Mouse (Mus musculus): ENCODE data around the gene Dgkh.
"Not testable (repeated sequence)": the region's sequence is repeated elsewhere in the genome, so short reads cannot be mapped to it uniquely, and the experiment has no call there.

The Dgkh gene

GRCm38 (mm10) chr14:78723655-78724054 is 8.9 kb downstream of the Dgkh start:
- DNase-seq (ENCODE audit: low spot score in 2 of 2), result not testable (repeated sequence)

GRCm38 (mm10) chr14:78722031-78722430 is 10.5 kb downstream of the Dgkh start:
- DNase-seq (ENCODE audit: low spot score in 2 of 2), result no peak

GRCm38 (mm10) chr14:78716035-78716434 is 16.5 kb downstream of the Dgkh start:
- no peak for DNase-seq (ENCODE audit: low spot score in 2 of 2)

GRCm38 (mm10) chr14:78712565-78713148 is 19.9 kb downstream of the Dgkh start:
- DNase-seq (ENCODE audit: low spot score in 2 of 2), result no peak

GRCm38 (mm10) chr14:78710647-78711046 is 21.9 kb downstream of the Dgkh start:
- no peak for DNase-seq (ENCODE audit: low spot score in 2 of 2)

- DNase-seq (ENCODE audit: low spot score in 2 of 2), result no peak
These were observed 27.0 kb downstream of the Dgkh start for GRCm38 (mm10) chr14:78705616-78706015.

GRCm38 (mm10) chr14:78703989-78704388 is 28.6 kb downstream of the Dgkh start:
- DNase-seq (ENCODE audit: low spot score in 2 of 2), result no peak

GRCm38 (mm10) chr14:78703361-78703760 is 29.2 kb downstream of the Dgkh start:
- DNase-seq (ENCODE audit: low spot score in 2 of 2), result no peak

GRCm38 (mm10) chr14:78702048-78702447 is 30.5 kb downstream of the Dgkh start:
- no peak for DNase-seq (ENCODE audit: low spot score in 2 of 2)

- no peak for DNase-seq (ENCODE audit: low spot score in 2 of 2)
These were observed 31.1 kb downstream of the Dgkh start for GRCm38 (mm10) chr14:78701501-78701900.

- no peak for DNase-seq (ENCODE audit: low spot score in 2 of 2)
These were observed 31.5 kb downstream of the Dgkh start for GRCm38 (mm10) chr14:78701087-78701486.

- DNase-seq (ENCODE audit: low spot score in 2 of 2), result no peak
These were observed 32.9 kb downstream of the Dgkh start for GRCm38 (mm10) chr14:78699634-78700033.

- no peak for DNase-seq (ENCODE audit: low spot score in 2 of 2)
These were observed 33.4 kb downstream of the Dgkh start for GRCm38 (mm10) chr14:78699196-78699595.

GRCm38 (mm10) chr14:78694121-78694520 is 38.5 kb downstream of the Dgkh start:
- DNase-seq (ENCODE audit: low spot score in 2 of 2), result no peak

GRCm38 (mm10) chr14:78692602-78693001 is 40.0 kb downstream of the Dgkh start:
- no peak for DNase-seq (ENCODE audit: low spot score in 2 of 2)

- no peak for DNase-seq (ENCODE audit: low spot score in 2 of 2)
These were observed 40.6 kb downstream of the Dgkh start for GRCm38 (mm10) chr14:78691926-78692487.

GRCm38 (mm10) chr14:78690883-78691282 is 41.7 kb downstream of the Dgkh start:
- no peak for DNase-seq (ENCODE audit: low spot score in 2 of 2)

GRCm38 (mm10) chr14:78690387-78690786 is 42.2 kb downstream of the Dgkh start:
- no peak for DNase-seq (ENCODE audit: low spot score in 2 of 2)

GRCm38 (mm10) chr14:78689950-78690349 is 42.6 kb downstream of the Dgkh start:
- DNase-seq (ENCODE audit: low spot score in 2 of 2), result no peak

GRCm38 (mm10) chr14:78687716-78688115 is 44.9 kb downstream of the Dgkh start:
- DNase-seq (ENCODE audit: low spot score in 2 of 2), result no peak

- DNase-seq (ENCODE audit: low spot score in 2 of 2), result no peak
These were observed 45.9 kb downstream of the Dgkh start for GRCm38 (mm10) chr14:78686701-78687100.

- DNase-seq (ENCODE audit: low spot score in 2 of 2), result no peak
These were observed 48.4 kb downstream of the Dgkh start for GRCm38 (mm10) chr14:78684171-78684570.

GRCm38 (mm10) chr14:78678981-78679380 is 53.6 kb downstream of the Dgkh start:
- no peak for DNase-seq (ENCODE audit: low spot score in 2 of 2)

All from cerebellum, postnatal 4 days (tissue).